Mouse (Mus musculus) bone marrow macrophage, adult 2 months (primary cell): ENCODE measurements around the gene Spred3.

Experiments used
- CTCF ChIP-seq: IDR thresholded peaks from 2 replicates; pipeline ENCODE4 v1.5.1; 2012; ENCODE audit warnings: low read depth, mild to moderate bottlenecking, low read length, moderate library complexity
- POLR2A ChIP-seq: IDR thresholded peaks from 2 replicates; pipeline ENCODE4 v1.6.1; 2012; ENCODE audit warnings: mild to moderate bottlenecking, low read depth, low read length, borderline replicate concordance

- no peak for TF ChIP-seq CTCF
- no peak for TF ChIP-seq POLR2A
Observed at GRCm38 (mm10) chr7:29213675-29214082, 43.5 kb upstream of the Spred3 start, which contains the start of gene Catsperg1.
